Mouse (Mus musculus) heart, adult 8-10 months (tissue): Measurements from ENCODE around the gene Fam181b. TPM values are rescaled to one million over a fixed set of nuclear protein-coding genes. Genes with fewer than 3 reads are reported as not detected.

ENCODE experiments used
- DNase-seq: peaks from one replicate; pipeline ENCODE4 v3.0.0; 2022; ENCODE audit warnings: low spot score
- total RNA-seq, 4 experiments: library from RNA; stranded (reverse); gene quantifications; 2 replicates each; pipeline ENCODE4 v1.2.4; 2022

Gene Fam181b
- 1 to 10 TPM; 3.5 to 4.3 (median 4.1) TPM for total RNA-seq

- DNase-seq = peak; percentile 72
Observed at GRCm38 (mm10) chr7:93079785-93080730, at the start of gene Fam181b. TSS of gene Fam181b (plus strand) at chr7:93079865.

- DNase-seq = no peak
Observed at GRCm38 (mm10) chr7:93037763-93038471, 41.7 kb upstream of the Fam181b start.

GRCm38 (mm10) chr7:93038472-93038828, 41.2 kb upstream of the Fam181b start:
- peak; percentile 26 for DNase-seq

- no peak for DNase-seq
Observed at GRCm38 (mm10) chr7:93039542-93039941, 40.1 kb upstream of the Fam181b start.

GRCm38 (mm10) chr7:93044359-93044758, 35.3 kb upstream of the Fam181b start:
- DNase-seq = no peak

DNA sequence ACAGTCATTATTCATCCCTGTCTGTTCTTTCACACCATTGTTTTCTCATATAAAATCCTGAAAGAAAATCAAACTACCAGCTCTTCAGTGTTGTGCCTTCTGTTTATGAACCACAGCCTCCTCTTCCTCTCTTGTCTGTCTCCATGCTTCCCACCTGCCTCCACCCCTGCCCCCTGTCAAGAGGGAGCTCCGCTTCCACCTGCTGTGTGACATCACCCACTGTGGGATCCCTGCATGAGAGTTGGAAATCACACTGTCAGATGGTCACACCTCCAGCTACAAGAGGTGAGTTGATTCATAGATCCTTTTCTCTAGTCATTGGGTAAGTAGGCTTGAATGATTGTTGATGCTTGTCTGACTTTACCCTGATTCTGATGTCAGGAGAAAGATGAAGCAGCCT, 34.9 kb upstream of the Fam181b start:
- no peak for DNase-seq

- no peak for DNase-seq
Observed at GRCm38 (mm10) chr7:93060831-93061230, 18.8 kb upstream of the Fam181b start.

DNA sequence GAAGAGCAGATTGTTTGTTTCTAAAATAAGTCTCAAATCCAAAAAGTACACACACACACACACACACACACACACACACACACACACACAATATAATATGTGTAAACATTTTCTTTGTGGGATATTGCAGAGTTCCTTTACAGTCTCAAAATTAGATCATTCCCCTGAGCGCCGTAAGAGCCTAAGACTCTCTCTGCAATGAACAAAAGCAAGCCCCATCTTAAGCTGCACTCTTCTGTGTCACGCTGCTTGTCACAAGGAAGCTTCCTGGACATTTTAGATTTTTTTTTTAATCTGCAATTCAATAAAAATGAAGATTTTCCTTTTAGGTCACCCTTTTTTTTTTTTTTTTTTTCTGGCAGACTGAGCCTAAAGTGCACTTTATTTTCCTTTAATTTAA, 17.9 kb upstream of the Fam181b start:
- DNase-seq = no peak

DNA sequence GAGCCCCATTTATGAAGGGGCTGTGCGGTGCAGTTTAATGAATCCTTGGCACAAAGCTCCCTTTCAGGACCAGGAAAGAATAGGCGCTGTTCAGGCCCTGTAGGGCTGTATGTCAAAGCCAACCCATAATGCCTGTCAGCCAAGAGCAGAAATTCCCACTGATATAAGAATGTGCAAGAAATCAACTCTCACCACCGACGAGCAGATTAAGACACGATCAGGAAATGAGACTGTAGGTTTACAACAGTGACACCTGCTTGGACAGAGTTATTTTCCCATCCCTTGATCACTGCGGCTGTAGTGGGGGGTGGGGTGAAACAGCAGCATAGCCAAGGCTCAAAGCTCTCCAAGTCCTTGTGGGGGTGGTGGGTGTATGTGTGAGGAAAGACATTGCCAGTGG, 17.5 kb upstream of the Fam181b start:
- DNase-seq = no peak

DNA sequence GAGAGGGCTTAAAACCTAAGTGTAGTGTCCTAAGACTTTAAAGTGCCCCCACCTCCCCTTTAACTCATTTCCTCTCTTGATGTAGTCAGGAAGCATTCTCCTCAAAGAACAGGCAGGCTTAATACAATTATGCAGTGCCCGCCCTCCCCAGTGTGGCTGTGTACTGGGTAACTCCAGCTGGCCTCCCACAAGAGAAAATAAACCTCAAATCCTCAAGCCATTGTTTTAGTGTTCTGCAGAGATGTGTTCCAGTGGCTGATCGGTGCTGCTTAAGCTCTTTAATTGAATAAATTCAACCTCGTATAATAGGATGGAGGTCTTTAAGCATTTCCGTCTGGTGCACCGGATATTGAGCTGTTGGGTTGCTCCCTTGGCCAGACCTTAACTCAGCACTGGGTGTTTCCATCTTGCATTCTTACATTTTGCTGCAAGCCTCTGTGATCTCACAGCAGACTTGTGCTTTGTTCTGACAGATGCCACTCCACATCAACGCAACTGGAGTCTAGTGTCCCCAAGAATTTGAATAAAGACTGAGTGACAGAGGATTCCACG, 12.1 kb upstream of the Fam181b start:
- no peak for DNase-seq

- no peak for DNase-seq
Observed at GRCm38 (mm10) chr7:93076435-93076960, 3.2 kb upstream of the Fam181b start.

- DNase-seq = no peak
Observed at GRCm38 (mm10) chr7:93079420-93079784, 263 bp upstream of the Fam181b start.

DNA sequence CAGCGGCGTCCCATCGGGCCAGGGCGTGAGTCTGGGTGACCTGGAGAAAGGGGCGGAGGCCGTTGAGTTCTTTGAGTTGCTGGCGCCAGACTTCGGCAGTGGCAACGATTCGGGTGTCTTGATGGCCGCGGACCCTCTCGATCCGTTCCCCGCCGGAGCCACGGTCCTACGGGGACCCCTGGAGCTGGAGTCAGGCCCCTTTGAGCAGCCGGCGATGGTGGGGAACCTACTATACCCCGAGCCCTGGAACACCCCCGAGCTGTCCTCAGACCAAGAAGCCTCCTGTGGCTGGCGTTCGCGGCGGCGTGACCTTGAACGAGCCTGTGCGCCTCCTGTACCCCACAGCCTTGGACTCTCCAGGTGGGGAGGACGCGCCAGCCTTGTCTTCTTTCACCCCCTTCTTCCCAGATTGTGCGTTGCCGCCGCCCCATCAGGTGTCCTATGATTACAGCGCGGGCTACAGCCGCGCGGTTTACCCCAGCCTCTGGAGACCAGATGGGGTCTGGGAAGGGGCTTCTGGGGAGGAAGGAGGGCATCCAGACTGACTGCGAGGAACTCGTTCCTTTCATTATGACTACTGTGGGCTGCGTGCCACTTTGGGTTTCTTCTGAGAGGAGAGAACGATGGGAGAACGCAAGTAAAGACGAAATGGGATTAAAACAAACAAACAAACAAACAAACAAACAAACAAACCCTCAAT, 1.2 kb downstream of the Fam181b start:
- no peak for DNase-seq

GRCm38 (mm10) chr7:93093371-93094058, 13.8 kb downstream of the Fam181b start:
- peak; percentile 90 for DNase-seq

GRCm38 (mm10) chr7:93095511-93095910, 15.8 kb downstream of the Fam181b start:
- DNase-seq = peak; percentile 33

- DNase-seq = no peak
Observed at GRCm38 (mm10) chr7:93104776-93105340, 25.2 kb downstream of the Fam181b start.

DNA sequence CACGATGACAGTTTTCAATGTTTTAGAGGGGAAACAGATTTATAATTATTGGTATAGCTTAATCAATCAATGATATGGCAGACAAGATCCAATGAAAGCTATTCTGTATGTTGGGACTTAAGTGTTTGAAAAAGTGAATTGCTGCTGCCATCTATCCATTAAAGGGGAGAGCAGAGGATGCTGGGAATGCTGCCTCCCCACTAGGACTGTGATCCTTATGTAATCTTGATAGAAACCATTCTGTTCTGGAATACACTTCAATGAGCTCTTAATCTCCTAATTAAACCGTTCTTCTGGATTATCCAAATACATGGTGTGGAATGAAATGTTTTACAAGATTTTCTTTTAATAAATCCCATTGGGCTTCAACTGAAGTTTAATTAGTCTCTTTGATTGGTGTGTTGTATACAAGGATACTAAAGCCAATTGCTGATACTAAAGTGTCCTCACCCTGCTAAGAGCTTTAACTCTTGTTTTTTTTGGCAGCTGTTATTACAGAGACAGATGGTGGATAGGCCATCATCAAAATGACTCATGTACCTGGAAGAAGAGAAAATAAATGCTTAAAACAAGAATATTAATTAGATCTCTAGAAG, 30.8 kb downstream of the Fam181b start:
- no peak for DNase-seq

GRCm38 (mm10) chr7:93111056-93111455, 31.4 kb downstream of the Fam181b start:
- DNase-seq = no peak

- DNase-seq = no peak
Observed at GRCm38 (mm10) chr7:93117561-93117960, 37.9 kb downstream of the Fam181b start.

- DNase-seq = peak; percentile 9
Observed at GRCm38 (mm10) chr7:93123936-93124335, 44.3 kb downstream of the Fam181b start.
